Mouse (Mus musculus) adrenal gland, adult (tissue): ENCODE results near the gene Sp100.
A peak's percentile ranks its signal among the peaks of the same experiment; 100 is the strongest.

Experiments
- DNase-seq, 2 experiments: peaks; one replicate each; pipeline ENCODE4 v3.0.0; 2022 to 2023; ENCODE audit warnings: low spot score in 1 of 2; ENCODE audit not compliant: inconsistent age in 2 of 2

Sp100 gene

DNA sequence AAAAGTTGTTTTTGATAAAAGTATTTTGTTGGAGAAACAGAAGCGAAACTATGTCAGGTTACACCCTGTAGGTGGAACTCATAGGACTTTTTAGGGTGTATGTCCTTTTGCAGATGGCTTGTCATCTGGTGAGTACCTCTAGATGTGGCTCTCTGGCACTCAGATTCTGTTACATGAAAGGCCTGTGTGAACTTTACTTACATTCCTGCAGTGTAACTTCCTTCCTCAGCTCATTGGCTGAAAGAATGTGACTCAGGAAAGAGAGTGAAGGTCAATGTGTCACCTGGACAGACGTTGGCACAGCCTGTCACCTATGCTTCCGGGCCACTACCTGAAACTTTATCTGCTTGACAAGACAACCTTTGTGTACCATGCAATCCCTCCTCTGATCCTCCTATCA lies 94.8 kb downstream of the Sp100 start:
- DNase-seq, result no peak

DNA sequence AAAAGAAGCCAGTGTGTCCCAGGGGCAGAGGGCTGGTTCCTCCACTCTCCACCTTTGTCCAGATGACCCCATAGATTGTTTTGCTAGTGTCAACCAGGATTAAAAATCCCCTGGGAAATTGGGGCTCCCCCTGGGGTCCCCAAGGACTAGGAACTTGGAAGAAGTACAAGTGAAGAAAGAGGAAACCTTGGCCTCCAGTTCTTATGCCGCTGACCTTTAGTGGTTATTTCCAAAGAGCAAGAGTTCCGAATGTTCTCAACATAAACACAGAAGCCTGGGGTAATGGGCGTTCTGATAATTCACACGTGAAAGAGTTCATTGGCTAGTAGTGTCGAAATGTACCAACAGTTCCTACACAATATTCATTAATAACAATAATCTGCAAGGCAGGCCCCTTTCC lies 96.7 kb downstream of the Sp100 start:
- DNase-seq, result peak in 1 of 2 experiments; percentile 56

DNA sequence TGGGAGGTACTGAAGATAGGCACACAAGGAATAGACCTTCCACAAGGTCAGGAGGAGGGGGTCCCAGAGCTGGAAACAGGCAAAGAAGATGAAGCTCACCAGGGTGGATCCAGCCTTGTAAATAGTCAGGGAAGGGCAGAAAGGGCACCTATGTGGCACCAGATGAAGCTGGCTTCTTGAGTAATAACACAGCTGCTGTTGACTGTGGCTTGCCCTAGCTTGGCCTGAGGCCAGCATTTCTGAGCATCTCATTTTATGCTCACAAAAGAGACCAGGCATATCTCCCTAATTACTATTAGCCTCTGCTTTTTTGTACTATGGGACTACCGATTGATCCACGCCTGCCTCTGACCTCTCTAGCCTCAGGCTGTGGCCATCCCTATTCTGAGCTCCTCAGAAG lies 100.0 kb downstream of the Sp100 start:
- DNase-seq, result no peak

DNA sequence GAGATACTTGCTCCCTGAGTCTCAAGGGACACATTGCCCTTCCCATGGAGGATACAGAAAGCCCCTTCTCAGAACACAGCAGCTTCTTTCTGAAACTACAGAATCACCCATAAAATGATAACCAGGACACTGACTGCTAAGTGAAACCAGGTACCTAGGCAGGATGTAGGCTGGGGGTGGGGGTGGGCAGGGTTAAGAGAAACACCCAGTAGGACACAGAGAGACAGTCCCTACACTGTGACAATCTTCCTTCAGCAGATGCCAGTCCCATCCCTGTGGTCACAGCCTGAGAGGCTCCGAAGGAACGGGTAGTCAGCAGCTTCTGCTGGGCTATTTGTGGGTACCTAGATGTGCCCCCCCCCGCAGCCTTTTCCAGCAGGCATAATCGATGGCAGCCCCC lies 100.9 kb downstream of the Sp100 start:
- DNase-seq, result no peak

DNA sequence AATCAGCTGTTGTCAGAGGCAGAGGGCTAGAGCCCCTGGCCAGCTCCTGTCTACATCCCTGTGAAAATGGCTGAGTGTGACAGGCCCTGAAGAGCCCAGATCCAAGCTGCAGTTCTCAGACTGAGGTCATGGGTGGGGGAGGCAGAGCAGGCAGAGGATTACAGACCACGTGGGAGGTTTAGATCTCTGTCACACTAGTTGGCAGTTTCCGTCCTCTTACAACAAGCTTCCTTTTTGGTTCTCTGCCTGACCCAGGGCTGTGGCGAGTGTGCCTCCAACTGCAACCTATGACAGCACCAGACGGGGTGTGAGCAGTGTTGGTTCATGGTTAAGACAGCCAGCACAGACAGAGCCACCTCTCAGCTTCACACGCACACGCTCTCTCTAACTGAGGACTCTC lies 101.7 kb downstream of the Sp100 start:
- peak; percentile 33 to 78 for DNase-seq

DNA sequence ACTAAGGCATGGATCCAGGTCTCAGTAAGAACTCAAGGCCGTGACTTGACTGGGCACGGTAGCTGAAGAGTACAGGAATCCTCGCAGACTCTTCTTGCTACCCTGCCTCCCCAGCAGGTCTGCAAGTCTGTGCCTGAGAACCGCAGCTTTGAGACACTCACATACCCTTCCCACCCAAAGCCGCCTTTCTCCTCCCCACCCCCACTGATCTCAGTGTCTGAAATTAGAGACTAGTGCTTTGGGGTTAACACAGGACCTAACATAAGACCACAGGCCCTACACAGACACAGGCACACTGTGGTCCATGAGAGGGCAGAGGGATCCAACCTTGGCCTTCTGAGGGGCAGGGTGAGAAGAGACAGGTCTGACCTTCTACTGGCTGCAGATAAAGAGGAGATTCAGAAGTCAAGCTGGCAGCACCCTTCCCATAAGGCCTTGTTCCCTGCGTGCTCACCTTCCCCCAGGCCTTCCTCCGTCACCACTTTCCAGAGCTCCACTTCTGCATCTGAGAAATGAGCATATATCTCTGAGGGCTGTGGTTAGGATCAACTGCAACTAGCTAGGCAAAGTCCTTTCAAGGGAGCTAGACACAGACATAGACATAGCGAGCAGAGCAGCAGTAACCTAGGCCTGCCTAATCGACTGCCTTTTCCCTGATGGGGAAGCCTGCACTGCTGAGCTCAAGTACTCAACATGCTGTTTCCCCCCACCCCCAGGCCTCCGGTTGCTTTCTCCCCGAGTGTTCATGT lies 102.3 kb downstream of the Sp100 start:
- peak in 1 of 2 experiments; percentile 63 for DNase-seq

DNA sequence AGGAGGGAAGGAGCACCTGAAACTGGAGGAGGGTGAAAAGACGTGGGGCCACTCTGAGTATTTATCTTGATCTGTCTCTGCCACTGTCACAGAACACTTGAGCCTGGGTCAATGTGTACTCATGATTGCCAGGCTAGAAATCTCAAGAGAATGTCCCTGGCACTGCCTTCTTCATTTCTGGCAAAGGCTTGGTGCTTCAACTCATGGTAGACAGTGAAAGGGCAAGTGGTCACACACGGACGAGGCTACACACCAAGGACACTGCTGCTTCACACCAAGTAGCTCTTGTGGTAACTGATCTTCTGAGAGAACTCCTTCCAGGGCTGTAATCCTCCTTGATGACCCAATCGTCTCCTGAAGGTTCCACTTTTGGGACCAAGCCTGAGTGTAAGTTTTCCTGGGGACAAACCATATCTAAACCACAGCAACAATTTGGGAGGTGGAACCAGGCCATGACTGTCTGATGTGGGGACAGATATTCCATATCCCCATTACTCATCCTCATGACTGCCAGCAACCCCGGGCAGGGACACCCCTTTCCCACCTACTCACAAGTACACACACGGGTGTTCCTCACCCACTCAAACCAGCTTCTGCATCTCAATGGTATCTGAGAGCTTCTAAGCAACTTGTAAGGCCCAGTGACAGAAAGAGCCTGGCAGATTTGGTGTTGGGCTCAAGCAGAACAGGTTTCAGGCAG lies 107.9 kb downstream of the Sp100 start:
- DNase-seq, result peak in 1 of 2 experiments; percentile 39

DNA sequence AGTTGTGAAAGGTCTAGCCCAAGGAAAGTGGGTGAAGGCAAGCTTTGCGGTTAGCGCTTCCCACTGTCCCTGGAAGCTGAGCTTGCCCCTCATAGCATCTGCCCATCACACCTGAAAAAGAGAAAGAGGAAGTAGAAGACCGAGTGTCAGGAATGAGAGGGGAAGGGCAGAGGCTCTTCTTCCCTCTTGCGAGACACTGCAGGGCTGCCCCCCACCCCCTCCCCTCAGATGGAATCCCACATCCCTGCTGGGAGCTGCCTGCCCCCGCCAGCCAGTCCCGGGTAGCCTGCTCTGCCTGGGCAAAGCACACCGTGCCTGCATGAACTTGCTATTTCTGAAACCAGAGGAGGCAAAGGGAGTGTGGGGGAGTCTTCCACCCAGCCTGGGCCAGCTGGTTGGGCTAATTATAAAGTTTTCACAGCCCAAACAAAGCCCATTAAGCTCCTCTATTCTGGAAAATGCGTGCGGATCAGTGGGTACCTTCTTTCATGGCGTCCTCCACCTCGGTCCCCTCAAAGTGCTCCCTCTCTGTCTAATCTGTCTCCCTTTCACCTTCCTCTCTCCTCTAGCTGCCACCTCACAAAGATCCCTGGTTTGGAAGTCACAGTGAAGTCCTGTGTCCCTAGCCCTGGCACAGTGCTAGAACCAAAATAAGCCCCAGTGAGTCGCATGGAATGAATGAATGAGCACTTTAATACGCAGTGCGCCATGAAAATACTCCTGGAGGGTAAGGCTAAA lies 108.6 kb downstream of the Sp100 start:
- DNase-seq, result no peak

DNA sequence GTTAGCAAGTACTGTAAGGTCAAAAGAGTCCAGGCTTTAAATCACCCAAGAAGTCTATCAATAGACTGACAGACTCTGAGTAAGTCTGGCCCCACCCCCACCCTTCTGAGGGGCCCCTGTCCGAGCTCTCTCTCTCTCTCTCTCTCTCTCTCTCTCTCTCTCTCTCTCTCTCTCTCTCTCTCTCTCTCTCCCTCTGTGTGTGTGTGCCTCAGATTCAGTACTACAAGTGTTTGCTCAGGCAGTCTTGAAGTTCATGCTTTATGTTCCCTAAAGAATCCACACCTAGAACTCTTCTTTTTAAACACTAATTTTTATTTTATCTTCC lies 109.1 kb downstream of the Sp100 start:
- DNase-seq, result no peak
